Mouse (Mus musculus): ENCODE results near the gene Ncbp2. TPM values are rescaled to one million over a fixed set of nuclear protein-coding genes. Genes with fewer than 3 reads are reported as not detected.
"Not testable (repeated sequence)": the region's sequence is repeated elsewhere in the genome, so short reads cannot be mapped to it uniquely, and the experiment has no call there.

Ncbp2 gene
- polyA plus RNA-seq, 1 experiment from 2014 or later = 106 TPM

DNA sequence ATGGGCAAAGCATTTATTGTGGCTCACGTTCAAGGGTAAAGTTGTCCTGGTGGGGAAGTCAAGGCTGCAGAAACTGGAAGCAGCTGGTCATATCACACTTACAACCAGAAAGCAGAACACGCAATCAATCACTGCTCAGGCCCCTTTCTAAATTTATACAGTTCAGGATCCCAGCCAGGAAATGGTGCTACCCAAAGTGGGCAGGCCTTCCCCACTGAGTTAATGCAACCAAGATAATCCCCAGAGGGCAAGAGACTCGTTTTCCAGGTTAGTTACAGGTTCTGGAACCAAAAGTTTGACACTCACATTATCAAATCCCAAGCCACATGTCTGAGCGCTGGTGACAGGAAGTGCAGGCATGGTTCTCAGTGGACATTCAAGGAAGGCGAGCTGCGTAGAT, 9.5 kb upstream of the Ncbp2 start:
- Histone ChIP-seq H3K9me3 (no peaks in the 10 kb centered on the region), H3K27me3 (peaks cover 21% of the 10 kb centered on the region), H3K4me1 (replicated peaks) (peaks cover 22% of the 10 kb centered on the region), H3K36me3 (no peaks in the 10 kb centered on the region), H3K9ac (no peak overlapping the region), H3K4me2 (no peak overlapping the region), H3K4me3 (no peak overlapping the region), H3K27ac (replicated peaks) (no peak overlapping the region)
- 74% methylated on average over 6 of the region's 6 CpGs for WGBS
- no peak for ATAC-seq (ENCODE audit: low read depth)

DNA sequence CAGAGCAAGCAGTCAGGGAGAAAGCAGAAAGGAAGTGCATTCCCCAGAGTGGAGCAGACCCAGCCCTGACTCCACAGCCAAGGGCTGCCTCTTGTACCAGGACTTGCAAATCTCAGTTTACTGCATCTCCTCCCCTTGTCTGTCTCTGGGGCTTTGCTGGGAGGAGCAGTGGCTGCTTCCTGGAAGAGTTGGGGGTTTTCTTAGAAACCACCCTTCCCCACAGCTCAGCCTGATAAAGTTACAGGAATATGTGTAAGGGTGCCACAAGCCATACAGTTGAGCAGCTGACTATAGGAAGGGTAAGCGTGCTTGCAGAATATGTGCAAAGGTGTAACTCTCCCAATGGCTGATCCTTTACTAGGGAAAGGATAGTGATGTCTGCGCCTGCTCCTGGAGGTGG, 7.7 kb upstream of the Ncbp2 start:
- no peak for ATAC-seq (ENCODE audit: low read depth)
- no peak overlapping the region for H3K9ac ChIP-seq
- 58% methylated on average over 2 of the region's 2 CpGs for WGBS
- H3K27ac ChIP-seq (replicated peaks) = no peak overlapping the region
- H3K27me3 ChIP-seq = peaks cover 14% of the 10 kb centered on the region
- peaks cover 8% of the 10 kb centered on the region; the same call in 1 of the 2 replicates for H3K36me3 ChIP-seq
- no peak overlapping the region for H3K4me2 ChIP-seq
- H3K4me3 ChIP-seq = no peak overlapping the region
- H3K4me1 ChIP-seq (replicated peaks) = peaks cover 21% of the 10 kb centered on the region
- no peaks in the 10 kb centered on the region for H3K9me3 ChIP-seq

DNA sequence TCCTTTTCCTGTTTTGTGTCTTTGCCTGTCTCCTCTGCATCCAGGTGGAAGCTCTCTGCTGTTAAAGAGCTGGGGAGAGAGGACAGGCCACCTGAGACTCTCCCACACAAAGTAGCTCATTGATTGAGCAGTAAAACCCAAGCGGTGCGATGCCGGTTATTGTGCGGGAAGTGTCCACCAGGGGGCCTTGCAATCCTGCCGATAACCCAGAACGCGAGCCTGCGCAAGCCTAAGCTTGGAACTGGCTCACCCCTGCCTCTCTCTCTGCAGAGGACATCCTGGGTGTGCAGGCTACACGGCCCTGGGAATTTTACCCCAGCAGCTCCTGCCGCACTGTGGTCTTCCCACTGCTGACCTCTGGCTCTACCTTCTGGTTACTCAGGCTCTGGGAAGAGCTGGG, 4.3 kb upstream of the Ncbp2 start:
- ATAC-seq (ENCODE audit: low read depth) = peak; percentile 49
- H3K4me1 ChIP-seq (replicated peaks) = peaks cover 44% of the 10 kb centered on the region
- H3K4me3 ChIP-seq = no peak overlapping the region
- H3K4me2 ChIP-seq = no peak overlapping the region
- peaks cover 8% of the 10 kb centered on the region; the same call in 1 of the 2 replicates for H3K36me3 ChIP-seq
- peak overlapping the region; percentile 47; the same call in 1 of the 2 replicates for H3K9ac ChIP-seq
- 0 out of 2 replicates have a peak overlapping the region, but pooled peaks have one; percentile 9 for H3K27ac ChIP-seq (replicated peaks)
- H3K9me3 ChIP-seq = no peaks in the 10 kb centered on the region
- H3K27me3 ChIP-seq = no peaks in the 10 kb centered on the region
- WGBS = 8% methylated on average over 10 of the region's 10 CpGs

DNA sequence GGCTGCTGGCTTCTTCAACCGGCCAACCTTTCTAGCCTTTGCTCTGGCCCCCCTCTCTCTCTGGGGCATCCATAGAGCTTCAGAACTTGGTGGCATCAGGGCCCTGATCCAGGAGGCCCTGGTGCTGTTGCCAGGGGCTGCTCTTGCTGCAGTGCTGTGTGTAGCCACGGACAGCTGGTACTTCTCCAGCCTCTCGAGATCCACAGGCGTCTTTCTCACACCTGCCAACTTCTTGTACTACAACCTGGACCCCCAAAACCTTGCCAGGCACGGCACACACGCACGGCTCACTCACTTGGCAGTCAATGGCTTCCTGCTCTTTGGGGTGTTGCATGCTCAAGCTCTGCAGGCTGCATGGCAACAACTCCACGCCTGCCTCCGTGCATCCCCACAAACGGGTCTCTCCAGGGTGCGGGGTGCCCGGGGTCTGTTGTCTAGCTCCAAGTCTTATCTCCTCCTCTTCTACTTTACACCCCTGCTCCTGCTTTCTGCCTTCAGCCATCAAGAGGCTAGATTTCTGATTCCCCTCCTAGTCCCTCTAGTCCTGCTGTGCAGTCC, 3.5 kb upstream of the Ncbp2 start:
- Histone ChIP-seq H3K4me2 (no peak overlapping the region), H3K9me3 (no peaks in the 10 kb centered on the region), H3K9ac (0 out of 2 replicates have a peak overlapping the region, but pooled peaks have one; percentile 47), H3K36me3 (peaks cover 8% of the 10 kb centered on the region; the same call in 1 of the 2 replicates), H3K4me1 (replicated peaks) (peaks cover 52% of the 10 kb centered on the region), H3K27ac (replicated peaks) (no peak overlapping the region), H3K4me3 (no peak overlapping the region), H3K27me3 (no peaks in the 10 kb centered on the region)
- ATAC-seq (ENCODE audit: low read depth) = no peak
- WGBS = 86% methylated on average over 12 of the region's 12 CpGs

DNA sequence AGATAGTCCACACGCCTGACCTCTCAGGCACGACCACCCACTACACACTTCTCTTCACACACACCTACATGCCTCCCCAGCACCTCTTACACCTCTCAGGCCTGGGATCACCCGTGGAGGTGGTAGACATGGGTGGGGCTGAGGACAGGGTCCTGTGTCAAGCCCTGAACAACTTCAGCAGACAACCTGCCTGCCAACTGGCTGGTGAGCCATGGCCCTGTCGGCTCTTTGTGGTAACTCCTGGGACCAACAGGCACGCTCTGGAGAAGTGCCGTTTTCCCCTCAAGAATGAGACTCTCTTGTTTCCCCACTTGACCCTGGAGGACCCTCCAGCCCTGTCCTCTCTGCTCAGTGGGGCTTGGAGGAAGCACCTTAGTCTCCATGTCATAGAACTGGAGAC, 2.9 kb upstream of the Ncbp2 start:
- Histone ChIP-seq H3K4me2 (0 out of 2 replicates have a peak overlapping the region, but pooled peaks have one; percentile 74), H3K27ac (replicated peaks) (no peak overlapping the region), H3K36me3 (peaks cover 8% of the 10 kb centered on the region; the same call in 1 of the 2 replicates), H3K4me1 (replicated peaks) (peaks cover 56% of the 10 kb centered on the region), H3K9ac (no peak overlapping the region), H3K9me3 (no peaks in the 10 kb centered on the region), H3K27me3 (no peaks in the 10 kb centered on the region), H3K4me3 (no peak overlapping the region)
- 89% methylated on average over 6 of the region's 6 CpGs for WGBS
- no peak for ATAC-seq (ENCODE audit: low read depth)

DNA sequence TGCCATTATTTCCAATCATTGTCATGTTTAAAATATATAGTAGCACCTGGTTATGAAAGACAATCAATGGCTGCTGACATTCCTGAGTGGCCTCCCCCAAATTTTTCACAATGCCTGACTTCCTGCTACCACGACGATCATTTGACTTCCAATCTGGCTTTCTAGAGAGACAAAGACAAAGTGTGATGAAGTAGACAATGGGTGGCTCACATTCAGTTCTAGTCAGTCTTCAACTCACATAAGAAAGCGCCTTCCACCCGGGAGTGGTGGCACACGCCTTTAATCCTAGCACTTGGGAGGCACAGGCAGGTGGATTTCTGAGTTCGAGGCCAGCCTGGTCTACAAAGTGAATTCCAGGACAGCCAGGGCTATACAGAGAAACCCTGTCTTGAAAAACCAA, 2.3 kb upstream of the Ncbp2 start:
- not testable (repeated sequence) for H3K9me3 ChIP-seq; H3K27ac ChIP-seq (replicated peaks); H3K4me3 ChIP-seq; H3K9ac ChIP-seq; H3K27me3 ChIP-seq; ATAC-seq (ENCODE audit: low read depth)
- Histone ChIP-seq H3K4me1 (replicated peaks) (peaks cover 56% of the 10 kb centered on the region), H3K36me3 (peaks cover 11% of the 10 kb centered on the region), H3K4me2 (peak overlapping the region; percentile 74)
- WGBS = 87% methylated on average over 6 of the region's 6 CpGs

DNA sequence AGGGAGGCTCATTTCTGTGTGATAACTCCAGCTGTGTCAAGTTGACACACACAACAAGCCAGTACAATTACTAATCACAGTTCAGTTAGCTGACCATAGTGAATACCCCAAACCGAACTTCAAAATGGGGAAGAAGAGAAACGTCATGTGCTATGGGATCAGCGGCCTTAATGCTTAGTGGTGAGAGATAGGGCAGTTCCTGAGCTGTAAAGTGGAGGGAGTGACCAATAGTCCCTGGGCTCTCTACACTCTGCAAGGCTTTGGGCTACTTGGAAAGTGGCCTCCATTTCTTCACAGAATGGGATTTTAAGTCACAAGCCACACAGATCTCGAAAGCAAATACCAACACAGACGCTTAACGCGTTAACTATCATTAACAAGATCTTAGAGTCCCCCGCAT, 980 bp upstream of the Ncbp2 start:
- H3K9ac ChIP-seq = peak overlapping the region; percentile 88
- H3K4me1 ChIP-seq (replicated peaks) = peaks cover 56% of the 10 kb centered on the region
- no peaks in the 10 kb centered on the region for H3K9me3 ChIP-seq
- peak overlapping the region; percentile 84 for H3K4me3 ChIP-seq
- 0 out of 2 replicates have a peak overlapping the region, but pooled peaks have one; percentile 92 for H3K27ac ChIP-seq (replicated peaks)
- WGBS = 37% methylated on average over 8 of the region's 8 CpGs
- peaks cover 21% of the 10 kb centered on the region for H3K36me3 ChIP-seq
- H3K27me3 ChIP-seq = no peaks in the 10 kb centered on the region
- ATAC-seq (ENCODE audit: low read depth) = no peak
- peak overlapping the region; percentile 74 for H3K4me2 ChIP-seq

DNA sequence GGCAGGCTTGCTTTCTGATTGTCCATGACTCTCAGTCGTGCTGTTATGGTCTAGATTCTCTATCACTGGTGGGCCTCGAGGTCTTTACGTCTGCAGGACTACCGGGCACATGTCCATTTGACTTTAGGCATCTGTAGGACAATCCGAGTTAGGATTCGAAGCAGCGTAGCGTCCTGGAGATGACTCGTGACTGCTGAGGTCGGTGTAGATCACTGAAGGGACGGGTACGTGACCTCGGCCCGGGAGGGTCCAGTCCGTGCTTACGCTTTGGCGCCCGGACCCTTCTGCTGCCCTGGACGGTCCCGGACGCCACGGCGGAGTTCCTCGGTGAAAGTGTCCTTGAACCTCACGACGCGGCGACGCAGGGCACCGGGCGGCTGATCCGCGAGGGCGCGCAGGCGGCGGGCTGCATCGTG, 404 bp upstream of the Ncbp2 start:
- peaks cover 24% of the 10 kb centered on the region for H3K36me3 ChIP-seq
- WGBS = under 1% methylated on average over 38 of the region's 38 CpGs
- peak overlapping the region; percentile 84 for H3K4me3 ChIP-seq
- peak overlapping the region; percentile 74 for H3K4me2 ChIP-seq
- H3K9me3 ChIP-seq = no peaks in the 10 kb centered on the region
- peak; percentile 8 for ATAC-seq (ENCODE audit: low read depth)
- peak overlapping the region; percentile 92 for H3K27ac ChIP-seq (replicated peaks)
- H3K9ac ChIP-seq = peak overlapping the region; percentile 88
- peaks cover 56% of the 10 kb centered on the region for H3K4me1 ChIP-seq (replicated peaks)
- no peaks in the 10 kb centered on the region for H3K27me3 ChIP-seq

DNA sequence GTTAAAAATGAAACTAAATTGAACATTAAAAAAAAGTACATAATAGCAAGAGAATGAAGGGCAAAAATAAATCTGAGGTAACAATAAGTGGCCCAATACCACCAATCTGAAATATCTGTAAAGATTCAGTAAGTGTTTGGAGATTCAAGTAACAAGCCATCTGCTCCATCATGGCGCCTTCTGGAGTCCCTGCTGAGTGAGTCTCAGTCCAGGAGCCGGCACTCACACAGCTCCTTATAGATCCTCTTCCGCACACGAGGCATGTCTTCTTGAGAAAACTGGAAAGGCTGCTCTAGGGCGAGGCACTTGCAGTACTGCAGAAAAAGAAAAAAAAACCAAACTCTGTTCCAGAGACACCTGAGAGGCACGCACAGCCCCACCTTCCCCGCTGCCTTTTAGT, 14.9 kb downstream of the Ncbp2 start:
- no peak for ATAC-seq (ENCODE audit: low read depth)
- no peaks in the 10 kb centered on the region for H3K4me1 ChIP-seq (replicated peaks)
- 90% methylated on average over 7 of the region's 7 CpGs for WGBS
- H3K36me3 ChIP-seq = peaks cover 88% of the 10 kb centered on the region
- H3K4me3 ChIP-seq = no peak overlapping the region
- no peak overlapping the region for H3K27ac ChIP-seq (replicated peaks)
- H3K4me2 ChIP-seq = no peak overlapping the region
- H3K9me3 ChIP-seq = no peaks in the 10 kb centered on the region
- no peak overlapping the region for H3K9ac ChIP-seq
- no peaks in the 10 kb centered on the region for H3K27me3 ChIP-seq

DNA sequence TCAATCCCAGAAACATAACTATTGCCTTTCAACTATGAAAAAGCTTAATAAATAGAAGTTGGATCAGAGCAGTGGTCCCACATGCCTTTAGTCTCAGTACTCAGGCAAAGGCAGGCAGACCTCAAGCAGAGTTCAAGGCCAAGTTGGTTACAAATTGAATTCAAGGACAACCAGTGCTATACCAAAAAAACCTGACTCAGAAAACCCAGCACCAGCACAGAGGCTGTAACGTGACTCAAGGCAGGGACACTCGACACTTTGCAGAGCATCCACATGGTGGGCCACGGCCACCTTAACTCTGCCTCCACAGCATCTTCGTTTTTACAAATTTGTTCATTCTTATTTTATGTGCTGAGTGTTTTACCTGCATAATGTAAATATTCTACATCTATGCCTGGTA, 26.9 kb downstream of the Ncbp2 start:
- WGBS = 94% methylated on average over 4 of the region's 4 CpGs
- H3K36me3 ChIP-seq = peaks cover 81% of the 10 kb centered on the region

DNA sequence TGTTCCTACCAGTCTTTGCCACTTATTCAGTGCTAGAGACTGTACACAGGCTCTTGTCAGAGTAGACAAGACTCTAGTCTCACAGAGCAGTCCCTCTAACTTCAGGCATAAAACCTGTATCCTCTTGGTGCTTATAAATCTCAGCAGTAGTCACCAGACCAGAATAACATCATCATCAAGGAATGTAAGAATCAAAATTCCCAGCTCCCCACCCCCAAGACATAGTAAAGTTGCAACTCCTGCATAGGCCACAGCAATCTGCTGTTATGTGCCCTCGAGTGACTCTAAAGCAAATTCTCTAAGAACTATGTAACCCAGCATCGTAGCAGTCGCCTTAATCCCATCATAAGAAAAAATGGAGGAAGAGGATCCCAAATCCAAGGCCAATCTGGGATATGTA, 31.2 kb downstream of the Ncbp2 start:
- no peaks in the 10 kb centered on the region for H3K9me3 ChIP-seq

More for the DNA sequence above, 26.9 kb downstream of the Ncbp2 start:
- no peak overlapping the region for H3K4me3 ChIP-seq
- no peak overlapping the region for H3K27ac ChIP-seq (replicated peaks)
- no peaks in the 10 kb centered on the region for H3K27me3 ChIP-seq
- no peak for ATAC-seq (ENCODE audit: low read depth)
- H3K9ac ChIP-seq = no peak overlapping the region
- no peaks in the 10 kb centered on the region for H3K4me1 ChIP-seq (replicated peaks)
- no peak overlapping the region for H3K4me2 ChIP-seq
- H3K9me3 ChIP-seq = no peaks in the 10 kb centered on the region

DNA sequence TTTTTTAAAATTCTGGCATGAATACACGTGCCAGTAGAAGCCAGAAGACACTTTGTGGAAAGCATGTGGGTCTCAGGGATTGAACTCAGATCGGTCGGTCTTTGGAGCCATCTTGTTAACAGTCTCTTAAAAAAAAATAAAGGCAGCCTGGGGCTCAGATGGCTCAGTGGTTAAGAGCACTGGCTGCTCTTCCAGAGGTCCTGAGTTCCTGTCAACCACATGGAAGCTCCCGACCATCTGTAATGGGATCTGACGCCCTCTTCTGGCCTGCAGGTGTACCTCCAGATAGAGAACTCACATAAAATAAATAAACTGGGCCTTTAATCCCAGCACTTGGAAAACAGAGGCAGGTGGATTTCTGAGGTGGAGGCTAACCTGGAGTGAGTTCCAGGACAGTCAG, 32.6 kb downstream of the Ncbp2 start:
- H3K4me2 ChIP-seq = no peak overlapping the region
- no peak overlapping the region for H3K27ac ChIP-seq (replicated peaks)
- H3K4me1 ChIP-seq (replicated peaks) = no peaks in the 10 kb centered on the region
- no peak for ATAC-seq (ENCODE audit: low read depth)
- 79% methylated on average over 5 of the region's 5 CpGs for WGBS
- peaks cover 61% of the 10 kb centered on the region for H3K36me3 ChIP-seq
- H3K9ac ChIP-seq = no peak overlapping the region
- H3K4me3 ChIP-seq = no peak overlapping the region
- no peaks in the 10 kb centered on the region for H3K9me3 ChIP-seq
- H3K27me3 ChIP-seq = no peaks in the 10 kb centered on the region

More for the DNA sequence above, 31.2 kb downstream of the Ncbp2 start:
- Histone ChIP-seq H3K27ac (replicated peaks) (no peak overlapping the region), H3K9ac (no peak overlapping the region), H3K36me3 (peaks cover 64% of the 10 kb centered on the region), H3K27me3 (no peaks in the 10 kb centered on the region), H3K4me3 (no peak overlapping the region), H3K4me2 (no peak overlapping the region), H3K4me1 (replicated peaks) (no peaks in the 10 kb centered on the region)
- 94% methylated on average over 3 of the region's 3 CpGs for WGBS
- no peak for ATAC-seq (ENCODE audit: low read depth)

DNA sequence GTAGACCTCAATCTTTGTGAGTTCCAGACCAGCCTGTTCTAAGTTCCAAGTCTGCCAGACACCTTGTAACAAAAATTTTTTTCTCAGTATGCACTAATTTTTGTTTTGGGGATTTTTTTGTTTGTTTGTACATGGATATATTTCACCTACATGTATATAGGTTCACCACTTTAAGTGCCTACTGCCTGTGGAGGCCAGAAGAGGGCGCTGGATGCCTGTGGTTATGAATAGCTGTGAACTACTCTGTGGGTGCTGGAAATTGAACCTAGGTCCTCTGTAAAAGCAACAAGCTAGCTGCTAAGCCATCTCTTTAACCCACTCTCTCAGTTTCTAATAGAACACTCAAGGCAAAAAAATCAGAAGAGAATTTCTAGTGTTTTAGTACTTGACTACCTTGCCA, 43.7 kb downstream of the Ncbp2 start:
- no peaks in the 10 kb centered on the region for H3K4me1 ChIP-seq (replicated peaks)
- no peaks in the 10 kb centered on the region for H3K9me3 ChIP-seq
- no peak overlapping the region for H3K4me3 ChIP-seq
- no peak overlapping the region for H3K27ac ChIP-seq (replicated peaks)
- 49% methylated on average over 1 of the region's 1 CpGs for WGBS
- no peak overlapping the region for H3K4me2 ChIP-seq
- H3K9ac ChIP-seq = no peak overlapping the region
- ATAC-seq (ENCODE audit: low read depth) = no peak
- H3K27me3 ChIP-seq = no peaks in the 10 kb centered on the region
- H3K36me3 ChIP-seq = peaks cover 58% of the 10 kb centered on the region
